Mouse (Mus musculus) kidney, adult 2 months (tissue): ENCODE measurements around the gene Selenot.

Experiments
- CTCF ChIP-seq: fragments of 200-500 bp; conservative IDR thresholded peaks from 2 replicates; pipeline ENCODE4 v1.5.1; 2011; ENCODE audit warnings: low read depth, mild to moderate bottlenecking, control low read depth, low read length, moderate library complexity, mixed read lengths; ENCODE audit not compliant: insufficient read depth, insufficient read length
- POLR2A ChIP-seq: fragments of 200-500 bp; IDR thresholded peaks from one replicate; pipeline ENCODE4 v1.6.1; 2011; ENCODE audit warnings: low read depth, low read length, control low read depth

- TF ChIP-seq CTCF (no peak), POLR2A (no peak)
These were observed 33.5 kb downstream of the Selenot start for GRCm38 (mm10) chr3:58609985-58610384.
